Mouse (Mus musculus) liver, adult 2 months (tissue): ENCODE data around the gene Zfp536.

Experiments used
- CTCF ChIP-seq: fragments of 200-500 bp; IDR thresholded peaks from 2 replicates; pipeline ENCODE4 v1.5.1; 2011; ENCODE audit warnings: low read depth, low read length, control low read depth
- POLR2A ChIP-seq: fragments of 200-500 bp; IDR thresholded peaks from 2 replicates; pipeline ENCODE4 v1.6.1; 2011; ENCODE audit warnings: low read length, control low read depth; ENCODE audit not compliant: insufficient read depth; ENCODE audit errors: extremely low read depth

GRCm38 (mm10) chr7:37689107-37689511 is 84.3 kb downstream of the Zfp536 start:
- TF ChIP-seq POLR2A = no peak
- TF ChIP-seq CTCF = no peak
